Mouse (Mus musculus) heart, embryonic 16.5 days (tissue): ENCODE measurements around the gene Rmnd1. TPM values are rescaled to one million over a fixed set of nuclear protein-coding genes. Genes with fewer than 3 reads are reported as not detected.
A peak's percentile ranks its signal among the peaks of the same experiment; 100 is the strongest.

ENCODE experiments used
- ATAC-seq: fragments of 200-750 bp; cut with Nextera tagmentation; replicated peaks from 2 replicates; pipeline ENCODE4 v1.8.0; 2017; ENCODE audit warnings: moderate number of reproducible peaks; ENCODE audit not compliant: insufficient read depth, low FRiP score; ENCODE audit errors: extremely low read depth
- H3K27ac ChIP-seq: fragments of 300-500 bp; sonication (generic); 2 replicates; pipeline ENCODE4 v1.5.1; 2014; ENCODE audit warnings: mild to moderate bottlenecking, low read length, control low read depth, moderate library complexity
- H3K27me3 ChIP-seq: fragments of 300-500 bp; sonication (generic); 2 replicates; pipeline ENCODE4 v1.6.1; 2014; ENCODE audit warnings: low read length, mixed read lengths; ENCODE audit not compliant: control insufficient read depth, insufficient read depth
- H3K36me3 ChIP-seq: fragments of 300-500 bp; sonication (generic); 2 replicates; pipeline ENCODE4 v1.6.1; 2014; ENCODE audit not compliant: control insufficient read depth, insufficient read depth
- H3K4me1 ChIP-seq: fragments of 300-500 bp; sonication (generic); 2 replicates; pipeline ENCODE4 v1.6.1; 2014; ENCODE audit warnings: low read length, mixed read lengths; ENCODE audit not compliant: control insufficient read depth, insufficient read depth
- H3K4me2 ChIP-seq: fragments of 300-500 bp; sonication (generic); 2 replicates; pipeline ENCODE4 v1.6.1; 2014; ENCODE audit warnings: low read depth, mild to moderate bottlenecking, control low read depth, low read length
- H3K4me3 ChIP-seq: fragments of 300-500 bp; sonication (generic); 2 replicates; pipeline ENCODE4 v1.5.1; 2014; ENCODE audit warnings: mild to moderate bottlenecking, control low read depth, low read length
- H3K9ac ChIP-seq: fragments of 300-500 bp; sonication (generic); 2 replicates; pipeline ENCODE4 v1.6.1; 2014; ENCODE audit warnings: low read length, control low read depth
- H3K9me3 ChIP-seq: fragments of 300-500 bp; sonication (generic); replicated peaks from 2 replicates; pipeline ENCODE4 v1.6.1; 2016; ENCODE audit warnings: low read length; ENCODE audit not compliant: control insufficient read depth
- WGBS: fragments of 180-500 bp; shearing (Covaris S2); extraction: QIAGEN DNeasy Blood & Tissue Kit; methylation state at CpG from one replicate; pipeline ENCODE4 v1.1.7; 2014; 5-methylcytosine and 5-hydroxymethylcytosine counted together
- polyA plus RNA-seq: library from polyadenylated mRNA; unstranded; fragments of >200 nt; fragmentation: Nextera tagmentation; extraction: Ambion mirVana; gene quantifications from 2 replicates; pipeline ENCODE4 v1.2.1, GENCODE M21; 2015

The Rmnd1 gene
- polyA plus RNA-seq, 1 experiment from 2014 or later, result 122 TPM

DNA sequence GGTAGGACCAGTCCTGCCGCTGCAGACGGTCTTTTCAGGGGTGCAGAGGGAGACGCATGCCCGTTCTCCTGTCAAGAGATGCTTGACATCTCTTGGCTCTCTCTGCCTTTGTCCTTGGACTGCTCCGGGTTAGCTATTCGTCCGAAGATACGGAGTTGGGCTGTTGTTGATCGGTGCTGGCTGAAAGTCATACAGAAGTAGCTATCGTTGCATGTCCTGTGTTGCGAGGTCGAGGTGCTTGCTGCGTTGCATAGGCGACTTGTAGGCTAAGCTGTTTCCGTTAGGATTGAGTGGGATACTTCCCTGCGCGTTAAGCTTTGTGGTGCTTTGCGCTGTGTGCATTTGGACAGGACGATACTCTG lies 43.8 kb downstream of the Rmnd1 start:
- peaks cover 38% of the 10 kb centered on the region for H3K4me1 ChIP-seq
- no peak for ATAC-seq
- H3K4me2 ChIP-seq, result peak overlapping the region; percentile 79
- peak overlapping the region; percentile 85 for H3K9ac ChIP-seq
- H3K27me3 ChIP-seq, result no peaks in the 10 kb centered on the region
- H3K9me3 ChIP-seq, result no peaks in the 10 kb centered on the region
- H3K4me3 ChIP-seq, result peak overlapping the region; percentile 90
- peaks cover 3% of the 10 kb centered on the region; the same call in 1 of the 2 replicates for H3K36me3 ChIP-seq
- WGBS, result under 1% methylated on average over 19 of the region's 19 CpGs
- peak overlapping the region; percentile 95 for H3K27ac ChIP-seq

DNA sequence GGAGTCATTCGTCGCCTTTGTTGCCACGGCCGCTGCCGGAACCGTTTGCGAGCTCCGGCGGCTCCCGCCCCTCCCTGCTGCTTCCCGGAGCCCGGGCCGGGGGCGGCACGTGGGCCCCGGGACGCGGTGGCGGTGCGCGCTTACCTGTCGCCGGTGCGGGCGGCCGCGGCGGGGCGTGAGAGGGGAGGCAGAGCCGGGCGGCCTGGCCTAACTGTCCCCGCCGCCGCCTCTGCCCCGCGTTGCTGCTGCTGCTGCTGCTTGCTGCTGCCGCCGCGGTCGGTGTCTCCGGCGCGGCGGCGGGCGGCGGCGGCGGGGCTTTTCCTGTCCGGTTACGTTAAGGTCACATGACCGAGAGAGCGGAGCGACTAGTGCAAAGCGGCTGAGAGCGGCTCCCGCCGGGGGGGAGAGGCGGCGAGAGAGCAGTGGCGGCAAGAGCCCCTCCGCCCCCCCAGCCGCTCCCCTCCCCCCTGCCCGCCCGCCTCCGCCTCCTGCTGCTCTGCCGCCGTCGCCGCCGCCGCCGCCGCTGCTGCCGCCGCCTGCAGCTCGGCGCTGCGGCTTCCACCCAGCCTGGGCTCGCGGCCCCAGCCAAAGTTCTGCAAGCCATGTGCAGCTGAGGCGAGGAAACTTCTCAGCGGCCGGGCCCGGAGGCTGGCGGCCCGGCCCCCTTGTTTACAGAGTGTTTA lies 44.3 kb downstream of the Rmnd1 start, which contains the start of gene Zbtb2:
Gene Zbtb2 (minus strand): TSS at position 408 of the 683 bp plus-strand sequence.
- H3K9me3 ChIP-seq, result no peaks in the 10 kb centered on the region
- peak within 1 kb of the TSS; percentile 79 for H3K4me2 ChIP-seq
- H3K27ac ChIP-seq, result peak within 1 kb of the TSS; percentile 95
- H3K36me3 ChIP-seq, result peaks cover 3% of the 10 kb centered on the region; the same call in 1 of the 2 replicates
- no peaks in the 10 kb centered on the region for H3K27me3 ChIP-seq
- peaks cover 43% of the 10 kb centered on the region for H3K4me1 ChIP-seq
- peak within 1 kb of the TSS; percentile 85 for H3K9ac ChIP-seq
- H3K4me3 ChIP-seq, result peak within 1 kb of the TSS; percentile 90
- 1% methylated on average over 73 of the region's 87 CpGs for WGBS
- no peak for ATAC-seq

DNA sequence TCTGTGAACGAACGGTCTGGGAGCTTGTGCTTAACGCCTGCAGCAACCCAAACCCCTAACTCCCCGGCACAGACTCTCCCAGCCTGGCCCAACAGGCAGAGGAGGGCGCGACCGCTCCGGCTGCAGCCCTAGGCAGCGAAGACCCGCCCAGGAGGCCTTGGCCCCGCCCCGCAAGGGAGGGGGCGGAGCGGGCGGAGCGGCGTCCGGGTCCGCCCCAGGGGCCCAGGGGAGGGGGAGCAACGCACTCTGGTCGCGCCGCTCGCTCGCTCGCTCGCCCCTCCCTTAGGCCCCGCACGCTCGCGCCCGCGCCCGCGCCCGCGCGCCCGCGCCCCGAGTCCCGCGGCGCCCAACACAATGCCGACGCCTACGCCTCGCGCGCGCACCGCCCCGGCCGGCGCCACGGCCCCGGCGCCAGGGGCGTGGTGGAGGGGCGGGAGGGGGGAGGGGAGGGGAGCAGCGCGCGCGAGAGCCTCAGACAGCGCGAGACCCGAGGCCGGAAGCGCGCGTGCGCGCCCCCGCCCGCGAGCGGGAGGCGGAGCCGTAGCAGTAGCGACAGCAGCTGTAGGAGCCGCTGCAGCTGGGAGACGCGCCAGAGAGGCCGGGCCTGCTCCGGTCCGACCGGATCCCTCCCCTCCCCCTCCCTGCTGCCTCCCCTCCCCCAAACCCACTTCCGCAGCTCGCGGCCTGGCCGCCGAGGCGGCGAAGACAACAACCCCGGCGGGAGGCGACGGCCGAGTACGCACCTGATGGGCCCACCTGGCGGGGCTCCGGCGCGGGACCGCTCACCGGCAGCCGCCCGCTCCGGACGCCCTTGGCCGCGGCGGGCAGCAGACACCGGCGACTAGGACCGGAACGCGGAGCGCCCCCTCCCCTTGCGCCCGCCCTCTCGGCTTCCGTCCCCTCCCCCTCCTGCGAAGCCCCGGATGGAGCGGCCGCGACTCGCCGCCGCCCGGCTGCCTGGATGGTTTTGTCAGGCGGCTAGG lies 45.3 kb downstream of the Rmnd1 start:
- H3K9ac ChIP-seq, result peak overlapping the region; percentile 85
- no peaks in the 10 kb centered on the region for H3K9me3 ChIP-seq
- H3K4me2 ChIP-seq, result peak overlapping the region; percentile 79
- no peaks in the 10 kb centered on the region for H3K27me3 ChIP-seq
- peak; percentile 90 for ATAC-seq
- WGBS, result under 1% methylated on average over 48 of the region's 133 CpGs
- no peaks in the 10 kb centered on the region for H3K36me3 ChIP-seq
- peak overlapping the region; percentile 95 for H3K27ac ChIP-seq
- peak overlapping the region; percentile 90 for H3K4me3 ChIP-seq
- peaks cover 43% of the 10 kb centered on the region for H3K4me1 ChIP-seq

DNA sequence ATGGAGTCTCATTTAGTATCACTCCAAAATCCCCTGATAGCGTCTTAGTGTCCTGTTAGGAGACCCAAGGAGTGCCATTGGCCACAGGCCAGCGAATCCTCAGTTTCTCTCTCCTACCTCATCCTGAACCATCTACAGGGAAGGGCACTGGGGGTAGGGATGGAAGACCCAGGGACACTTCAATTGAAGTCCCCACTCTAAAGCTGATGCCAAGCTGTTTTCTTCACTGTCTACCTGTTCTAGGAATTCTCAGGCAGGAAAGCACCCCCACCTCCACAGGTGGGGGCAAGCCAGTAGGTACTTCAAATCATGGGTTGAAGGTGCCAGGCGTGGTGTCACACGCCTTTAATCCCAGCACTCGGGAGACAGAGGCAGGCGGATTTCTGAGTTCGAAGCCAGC lies 47.9 kb downstream of the Rmnd1 start:
- ATAC-seq, result no peak
- Histone ChIP-seq H3K9me3 (no peaks in the 10 kb centered on the region), H3K4me1 (peaks cover 18% of the 10 kb centered on the region), H3K36me3 (no peaks in the 10 kb centered on the region), H3K9ac (no peak overlapping the region), H3K27me3 (no peaks in the 10 kb centered on the region), H3K4me3 (no peak overlapping the region), H3K27ac (no peak overlapping the region), H3K4me2 (no peak overlapping the region)
- 86% methylated on average over 7 of the region's 7 CpGs for WGBS

DNA sequence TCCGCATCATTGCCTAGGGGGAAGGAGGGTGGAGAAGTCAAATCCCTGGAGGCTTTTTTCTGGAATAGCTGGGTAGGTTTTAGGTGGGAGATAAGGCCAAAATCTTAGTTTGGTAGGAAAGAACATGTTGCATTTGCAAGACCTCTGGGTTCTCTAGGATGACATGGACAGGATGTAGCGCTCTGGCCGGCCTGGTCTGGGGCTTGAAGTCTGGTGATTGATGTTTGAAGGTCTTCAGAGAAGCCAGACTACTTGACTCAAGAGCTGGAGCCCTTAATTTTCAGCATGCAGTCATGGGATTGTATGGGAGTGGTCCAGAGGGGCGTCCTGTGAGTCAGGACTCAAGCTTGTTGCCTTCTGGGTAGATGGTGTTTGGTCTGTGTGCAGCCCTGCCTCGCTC lies 51.4 kb downstream of the Rmnd1 start:
- peaks cover 22% of the 10 kb centered on the region for H3K4me1 ChIP-seq

DNA sequence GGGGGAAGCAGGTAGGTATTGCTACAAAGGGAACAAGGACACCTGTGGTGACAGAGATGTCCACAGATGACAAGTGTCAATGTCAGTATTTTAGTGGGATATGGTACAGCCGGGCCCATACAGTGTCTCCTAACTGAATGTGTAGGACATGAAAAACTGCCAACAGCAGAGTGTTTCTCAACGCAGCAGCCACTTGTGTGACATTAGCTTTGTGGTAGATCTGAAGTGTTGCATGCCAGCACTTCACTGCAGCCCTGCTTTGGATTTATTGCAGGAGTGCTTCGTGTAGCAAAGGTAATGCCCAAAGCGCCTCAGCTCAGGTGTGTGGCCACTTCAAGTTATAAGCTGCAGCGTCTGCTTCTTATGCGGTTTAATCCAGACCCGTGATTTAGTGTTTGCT lies 55.3 kb downstream of the Rmnd1 start:
- no peak overlapping the region for H3K4me3 ChIP-seq
- H3K36me3 ChIP-seq, result peaks cover 8% of the 10 kb centered on the region; the same call in 1 of the 2 replicates
- peak overlapping the region; percentile 23; the same call in 1 of the 2 replicates for H3K27ac ChIP-seq
- no peaks in the 10 kb centered on the region for H3K27me3 ChIP-seq
- 68% methylated on average over 7 of the region's 7 CpGs for WGBS
- H3K4me1 ChIP-seq, result peaks cover 11% of the 10 kb centered on the region
- H3K9me3 ChIP-seq, result no peaks in the 10 kb centered on the region
- ATAC-seq, result no peak
- H3K4me2 ChIP-seq, result no peak overlapping the region
- no peak overlapping the region; the same call in 1 of the 2 replicates for H3K9ac ChIP-seq

More for the DNA sequence above, 51.4 kb downstream of the Rmnd1 start:
- 84% methylated on average over 5 of the region's 5 CpGs for WGBS
- no peaks in the 10 kb centered on the region for H3K9me3 ChIP-seq
- H3K9ac ChIP-seq, result no peak overlapping the region
- no peak overlapping the region for H3K27ac ChIP-seq
- no peak for ATAC-seq
- no peak overlapping the region for H3K4me2 ChIP-seq
- no peaks in the 10 kb centered on the region for H3K27me3 ChIP-seq
- H3K36me3 ChIP-seq, result no peaks in the 10 kb centered on the region
- no peak overlapping the region for H3K4me3 ChIP-seq

DNA sequence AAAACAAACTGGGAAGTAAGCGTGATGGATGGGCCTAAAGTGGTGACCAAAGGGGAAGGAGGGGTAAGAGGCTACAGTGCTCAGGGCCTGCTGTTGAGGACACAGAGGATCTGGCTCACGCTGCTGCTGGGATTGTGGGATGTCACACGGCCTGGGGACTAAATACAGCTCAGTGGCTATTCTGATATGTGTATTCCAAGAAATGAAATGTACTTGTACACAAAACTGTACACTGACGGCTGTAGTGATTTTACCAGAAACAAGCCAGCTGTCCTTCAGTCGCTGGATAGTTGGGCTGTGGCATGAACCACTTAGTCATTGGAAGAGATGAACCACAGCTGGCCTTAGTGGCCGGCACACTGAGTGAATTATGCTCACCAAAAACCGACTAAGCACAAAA lies 55.7 kb downstream of the Rmnd1 start:
- Histone ChIP-seq H3K9me3 (no peaks in the 10 kb centered on the region), H3K27ac (peak overlapping the region; percentile 23; the same call in 1 of the 2 replicates), H3K9ac (no peak overlapping the region), H3K4me1 (peaks cover 11% of the 10 kb centered on the region), H3K4me2 (no peak overlapping the region), H3K4me3 (no peak overlapping the region), H3K36me3 (peaks cover 8% of the 10 kb centered on the region; the same call in 1 of the 2 replicates), H3K27me3 (no peaks in the 10 kb centered on the region)
- ATAC-seq, result no peak; the same call in 1 of the 2 replicates
- WGBS, result 52% methylated on average over 7 of the region's 7 CpGs

DNA sequence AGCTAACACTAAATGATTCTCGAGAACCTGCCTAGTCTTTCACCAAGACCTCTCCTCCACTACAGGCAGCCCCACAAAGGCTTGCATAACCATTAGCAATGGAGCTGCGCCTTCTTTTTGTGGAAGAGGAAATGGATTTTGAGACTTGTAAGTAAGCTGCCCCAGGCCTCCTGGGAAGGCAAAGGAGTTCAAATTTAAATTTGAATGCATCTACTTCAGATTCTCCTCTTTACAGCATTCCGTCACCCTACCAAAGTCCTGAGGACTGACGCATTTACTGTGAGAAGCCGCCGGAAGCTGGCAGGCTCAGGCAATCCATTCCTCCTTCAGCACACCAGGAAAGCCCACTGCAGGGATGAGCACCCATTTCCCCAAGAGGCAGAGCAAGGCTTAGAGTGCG lies 56.9 kb downstream of the Rmnd1 start:
- WGBS, result 79% methylated on average over 7 of the region's 7 CpGs
- ATAC-seq, result no peak

More for the DNA sequence above, 56.9 kb downstream of the Rmnd1 start:
- Histone ChIP-seq H3K4me1 (peaks cover 11% of the 10 kb centered on the region), H3K9me3 (no peaks in the 10 kb centered on the region), H3K4me3 (no peak overlapping the region), H3K36me3 (peaks cover 11% of the 10 kb centered on the region; the same call in 1 of the 2 replicates), H3K4me2 (no peak overlapping the region), H3K27ac (no peak overlapping the region), H3K9ac (no peak overlapping the region), H3K27me3 (no peaks in the 10 kb centered on the region)
